Mouse (Mus musculus) bone marrow macrophage, adult 2 months (primary cell): ENCODE measurements around the gene Hdgfl3.

Source experiments
- CTCF ChIP-seq: IDR thresholded peaks from 2 replicates; pipeline ENCODE4 v1.5.1; 2012; ENCODE audit warnings: low read depth, mild to moderate bottlenecking, low read length, moderate library complexity
- POLR2A ChIP-seq: IDR thresholded peaks from 2 replicates; pipeline ENCODE4 v1.6.1; 2012; ENCODE audit warnings: mild to moderate bottlenecking, low read depth, low read length, borderline replicate concordance

DNA sequence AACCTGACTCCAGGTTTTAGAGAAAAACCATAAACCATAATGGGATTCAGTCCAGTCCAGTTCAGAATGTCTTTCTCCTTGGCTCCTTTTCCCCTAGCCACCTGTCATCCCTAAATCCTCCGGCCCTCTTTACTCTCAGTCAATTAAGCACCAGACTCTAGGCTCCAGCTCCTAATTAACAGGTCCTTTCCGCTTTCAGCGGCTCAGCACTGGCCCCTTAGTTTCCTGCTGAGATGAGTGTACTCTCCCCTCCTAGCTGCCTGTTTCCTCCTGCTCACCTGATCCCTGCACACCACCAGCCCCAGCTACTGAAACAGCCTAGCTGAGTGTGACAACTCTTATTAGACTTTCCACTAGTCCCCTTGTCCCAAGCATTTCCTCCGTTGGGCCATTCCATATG lies 86.5 kb downstream of the Hdgfl3 start:
- no peak for TF ChIP-seq POLR2A
- TF ChIP-seq CTCF, result no peak
